Mouse (Mus musculus): Measurements from ENCODE around the gene Olfr31. TPM values are rescaled to one million over a fixed set of nuclear protein-coding genes. Genes with fewer than 3 reads are reported as not detected.

The Olfr31 gene
- total RNA-seq, 2 experiments from 2014 or later, result not detected

DNA sequence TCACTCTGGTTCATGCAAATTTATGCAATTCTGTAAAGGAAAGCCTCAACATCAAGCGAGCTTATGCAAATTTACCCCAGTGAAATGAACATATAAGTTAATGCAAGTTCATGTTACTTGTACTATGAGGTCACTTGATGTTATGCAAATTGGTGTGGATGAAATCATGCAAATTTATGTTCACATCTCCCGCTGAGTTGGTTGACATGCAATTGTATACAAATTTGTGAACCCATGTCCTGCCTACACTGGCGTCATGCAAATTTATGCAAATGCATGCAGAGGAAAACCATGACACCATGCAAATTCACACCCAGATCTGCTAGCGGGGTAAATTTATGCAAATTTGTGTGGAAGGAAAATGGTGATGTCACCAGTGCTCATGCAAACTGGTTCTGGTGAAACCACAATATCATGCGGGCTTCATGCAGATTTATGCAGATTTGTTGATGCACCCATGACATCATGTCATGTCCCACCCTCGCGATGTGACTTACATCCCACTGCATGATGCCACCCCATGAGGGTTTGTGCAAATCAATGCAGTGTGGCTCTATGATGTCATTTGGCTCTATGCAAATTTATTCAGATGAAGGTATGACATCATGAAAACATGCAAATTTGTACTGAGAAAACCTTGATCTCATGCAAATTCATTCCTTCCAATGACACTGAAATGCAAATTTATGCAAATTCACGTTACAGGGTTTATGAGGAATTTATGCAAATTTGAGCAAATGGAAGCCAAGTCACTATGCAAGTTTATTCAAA lies 31.3 kb downstream of the Olfr31 start:
- no peak for DNase-seq (ENCODE audit: low spot score in 2 of 2)

GRCm38 (mm10) chr14:14354511-14355359 lies 32.1 kb downstream of the Olfr31 start:
- DNase-seq (ENCODE audit: low spot score in 2 of 2), result no peak

DNA sequence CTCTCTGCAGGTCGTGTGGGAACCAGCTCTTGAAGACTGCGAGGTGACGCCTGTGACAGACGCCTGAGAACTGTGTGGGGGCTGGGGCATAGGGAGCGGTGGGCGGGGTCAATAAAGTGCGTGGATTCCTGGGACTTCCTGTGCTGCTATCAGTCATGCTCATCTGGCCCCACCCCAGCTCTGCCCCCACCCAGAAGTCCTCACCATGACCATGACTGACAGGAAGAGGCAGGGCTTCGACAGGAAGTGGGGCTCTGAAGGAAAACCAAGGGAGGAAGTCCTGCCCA lies 32.7 kb downstream of the Olfr31 start:
- DNase-seq (ENCODE audit: low spot score in 2 of 2), result no peak

Other genes with a start within 250 kb of the Olfr31 start
- 100 to 1,000 TPM; 121 to 122 TPM for gene Psmd6, start 201.8 kb upstream of the Olfr31 start, total RNA-seq (2021)
- gene Olfr720, start 136.0 kb upstream of the Olfr31 start, total RNA-seq (2021), result not detected
- gene Il3ra, start 23.4 kb downstream of the Olfr31 start, total RNA-seq (2021), result 1 to 10 TPM; 3.3 to 4.2 TPM
- not detected for gene Olfr721-ps1, start 78.5 kb downstream of the Olfr31 start, total RNA-seq (2021)